Mouse (Mus musculus) duodenum, adult 2 months (tissue): Measurements from ENCODE around the gene Zfp868. TPM values are rescaled to one million over a fixed set of nuclear protein-coding genes. Genes with fewer than 3 reads are reported as not detected.

Experiments used
- polyA plus RNA-seq: library from polyadenylated mRNA; depleted of rRNA; stranded (reverse); fragments of >200 nt; gene quantifications from 2 replicates; pipeline ENCODE4 v1.2.3, GENCODE M21; 2012; ENCODE audit warnings: low replicate concordance; rRNA removed

Zfp868 gene
- polyA plus RNA-seq: 1.3 and 2.1 TPM in 2 replicates

DNA sequence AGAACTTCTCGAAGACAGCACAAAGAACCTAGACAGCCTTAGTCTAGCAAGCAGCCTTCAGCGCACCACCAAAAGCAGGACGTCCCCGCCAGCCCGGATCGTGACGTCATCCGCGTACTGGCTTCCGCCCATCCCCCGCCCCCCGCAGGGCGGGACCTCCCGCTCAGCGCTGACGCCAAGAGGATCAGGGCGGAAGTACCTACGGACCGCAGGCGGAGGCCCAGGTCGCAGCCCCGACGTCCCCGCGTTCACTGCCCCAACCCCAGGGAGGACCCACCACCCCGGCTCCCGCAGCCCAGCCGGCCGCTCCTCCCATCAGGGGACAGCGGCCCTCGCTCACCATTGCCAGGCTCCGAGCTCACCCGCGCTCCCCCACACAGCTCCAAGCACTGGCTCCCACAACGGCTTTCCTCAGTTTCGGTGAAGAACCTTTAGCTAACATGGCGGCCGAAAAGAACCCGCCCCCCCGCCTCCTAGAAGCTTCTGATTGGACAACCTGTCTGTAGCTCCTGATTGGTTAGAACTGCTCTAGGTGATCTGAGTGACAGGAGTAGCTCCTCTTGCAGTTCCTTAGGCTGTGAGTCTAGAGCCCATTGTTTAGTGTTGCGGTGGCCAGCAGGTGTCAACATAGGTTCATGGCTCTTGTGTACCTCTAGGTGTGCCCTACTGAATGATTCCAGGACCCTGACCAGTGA, at the start of gene Zfp868:
Gene Zfp868, minus strand, starts transcription at position 454 of the 695 bp plus-strand sequence.

DNA sequence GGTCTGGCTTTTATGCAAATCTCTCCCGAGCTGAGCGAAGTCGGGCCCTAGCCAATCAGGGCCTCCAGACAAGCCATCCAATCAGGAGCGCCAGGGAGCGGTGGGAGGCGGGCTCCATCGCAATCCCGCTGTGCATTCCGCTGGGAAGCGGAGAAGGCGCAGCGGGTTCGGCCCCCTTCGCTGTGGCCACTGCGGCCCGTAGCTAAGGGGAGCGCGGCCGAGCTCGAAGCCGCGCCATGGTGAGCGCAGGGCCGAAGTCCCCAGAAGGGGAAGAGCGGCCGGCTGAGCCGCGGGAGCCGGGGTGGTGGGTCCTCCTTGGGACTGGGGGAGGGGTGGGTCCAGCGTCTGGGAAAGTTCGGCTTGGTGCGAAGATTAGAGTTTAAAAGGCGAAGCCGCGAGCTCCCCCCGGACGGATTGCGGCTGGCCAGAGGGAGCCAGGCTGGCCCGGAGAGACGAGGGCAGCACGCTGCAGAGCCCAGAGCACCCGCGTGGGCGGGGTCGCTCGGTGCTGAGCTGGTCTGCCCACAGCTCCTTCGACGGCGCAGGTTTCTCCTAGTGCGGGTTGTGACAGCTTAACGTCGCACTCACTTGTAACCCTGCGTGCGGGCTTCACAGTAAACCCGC, 29.1 kb upstream of the Zfp868 start, which contains the start of gene Zfp964:
Gene Zfp964, plus strand, starts transcription at position 122 of the 624 bp plus-strand sequence.

Other genes with a start within 250 kb of the Zfp868 start
- gene Gm9495, start 172.0 kb downstream of the Zfp868 start, polyA plus RNA-seq: not detected in 2 replicates
- gene Gm7697, start 102.6 kb downstream of the Zfp868 start, polyA plus RNA-seq: not detected in 2 replicates
- gene Zfp964, start 28.9 kb upstream of the Zfp868 start, polyA plus RNA-seq: 0.11 and 0.20 TPM in 2 replicates
- gene Zfp869, start 85.2 kb upstream of the Zfp868 start, polyA plus RNA-seq: 0.20 and 0.25 TPM in 2 replicates
- gene Zfp963, start 124.4 kb upstream of the Zfp868 start, polyA plus RNA-seq: 0.54 and 0.87 TPM in 2 replicates
- gene Gm20422, start 149.3 kb upstream of the Zfp868 start, polyA plus RNA-seq: 0.65 TPM in 1 of 2 replicates, not detected in the other
- gene Atp13a1, start 165.6 kb upstream of the Zfp868 start, polyA plus RNA-seq: 95.3 and 108 TPM in 2 replicates
- 1.9 and 2.0 TPM in 2 replicates for gene Zfp866, start 165.6 kb upstream of the Zfp868 start, polyA plus RNA-seq
- 61.4 and 67.2 TPM in 2 replicates for gene Gmip, start 183.1 kb upstream of the Zfp868 start, polyA plus RNA-seq
- 2.3 and 2.5 TPM in 2 replicates for gene Lpar2, start 196.9 kb upstream of the Zfp868 start, polyA plus RNA-seq
- gene Pbx4, start 206.9 kb upstream of the Zfp868 start, polyA plus RNA-seq: 8.2 and 13.8 TPM in 2 replicates